Mouse (Mus musculus): ENCODE results near the gene Dclk2. TPM values are rescaled to one million over a fixed set of nuclear protein-coding genes. Genes with fewer than 3 reads are reported as not detected.

Gene Dclk2
- total and polyA plus RNA-seq, 3 experiments, result under 0.01 to 0.17 TPM; not detected in 1

GRCm38 (mm10) chr3:86870952-86871351 is 49.7 kb downstream of the Dclk2 start:
- Histone ChIP-seq H3K9me3 (replicated peaks; ENCODE audit: insufficient read depth, low read length) (no peaks in the 10 kb centered on the region), H3K79me2 (ENCODE audit: control insufficient read depth, insufficient read depth, low read length, poor library complexity) (no peaks in the 10 kb centered on the region)
- no peak for TF ChIP-seq SMC3 (IDR thresholded peaks at IDR 0.05; ENCODE audit: low read depth, low read length)
- no peak for TF ChIP-seq MYB (IDR thresholded peaks at IDR 0.05; ENCODE audit: low read depth, low read length)
- no peak for TF ChIP-seq RAD21 (IDR thresholded peaks at IDR 0.05; ENCODE audit: low read depth, low read length)
- TF ChIP-seq TCF12 (IDR thresholded peaks at IDR 0.05; ENCODE audit: low read depth, low read length), result no peak

GRCm38 (mm10) chr3:86870411-86870810 is 50.2 kb downstream of the Dclk2 start:
- no peak overlapping the region for H3K4me3 ChIP-seq (ENCODE audit: control insufficient read depth in 1 of 2, insufficient read depth in 1 of 2, low read depth in 2 of 2, low read length in 2 of 2)
- H3K27ac ChIP-seq (ENCODE audit: control insufficient read depth, low read depth, low read length), result no peak overlapping the region
- TF ChIP-seq MAFK (IDR thresholded peaks at IDR 0.05; ENCODE audit: borderline replicate concordance, low read depth, low read length) (no peak), HCFC1 (IDR thresholded peaks at IDR 0.05; ENCODE audit: low read depth, low read length) (no peak), ZC3H11A (IDR thresholded peaks at IDR 0.05; ENCODE audit: low read depth, low read length) (no peak), MAX (IDR thresholded peaks at IDR 0.05; ENCODE audit: low read length) (no peak), POLR2A (IDR thresholded peaks at IDR 0.05; ENCODE audit: control insufficient read depth in 1 of 2, insufficient read depth in 1 of 2, low read depth in 1 of 2, low read length in 2 of 2, poor library complexity in 1 of 2) (no peak), CHD2 (IDR thresholded peaks at IDR 0.05; ENCODE audit: low read length) (no peak), SMC3 (IDR thresholded peaks at IDR 0.05; ENCODE audit: low read depth, low read length) (no peak), MAZ (IDR thresholded peaks at IDR 0.05; ENCODE audit: low read depth, low read length) (no peak), ZNF384 (IDR thresholded peaks at IDR 0.05; ENCODE audit: low read depth, low read length) (no peak), MYC (IDR thresholded peaks at IDR 0.05; ENCODE audit: low read depth, low read length) (no peak), JUND (IDR thresholded peaks at IDR 0.05; ENCODE audit: low read depth, low read length) (no peak), MYB (IDR thresholded peaks at IDR 0.05; ENCODE audit: low read depth, low read length) (no peak), BHLHE40 (IDR thresholded peaks at IDR 0.05; ENCODE audit: borderline replicate concordance, low read depth, low read length) (no peak), TBP (IDR thresholded peaks at IDR 0.05; ENCODE audit: low read depth, low read length) (no peak), ETS1 (IDR thresholded peaks at IDR 0.05; ENCODE audit: low read depth, low read length) (no peak), E2F4 (IDR thresholded peaks at IDR 0.05; ENCODE audit: borderline replicate concordance, low read depth, low read length) (no peak), NELFE (IDR thresholded peaks at IDR 0.05; ENCODE audit: low read depth, low read length) (no peak), USF2 (IDR thresholded peaks at IDR 0.05; ENCODE audit: borderline replicate concordance in 1 of 2, insufficient read depth in 1 of 2, low read depth in 1 of 2, low read length in 2 of 2) (no peak), TCF12 (IDR thresholded peaks at IDR 0.05; ENCODE audit: low read depth, low read length) (no peak)
- H3K79me2 ChIP-seq (ENCODE audit: control insufficient read depth, insufficient read depth, low read length, poor library complexity), result no peaks in the 10 kb centered on the region
- H3K9me3 ChIP-seq (replicated peaks; ENCODE audit: insufficient read depth, low read length), result no peaks in the 10 kb centered on the region
- DNase-seq (ENCODE audit: low read depth, low spot score), result no peak
- H3K27me3 ChIP-seq (ENCODE audit: control insufficient read depth in 1 of 2, insufficient read depth in 2 of 2, low read length in 2 of 2), result no peaks in the 10 kb centered on the region; a peak in 3 of 4 replicates
- H3K4me1 ChIP-seq (ENCODE audit: control insufficient read depth in 1 of 2, insufficient read depth in 2 of 2, low read length in 2 of 2), result no peaks in the 10 kb centered on the region
- no peaks in the 10 kb centered on the region for H3K36me3 ChIP-seq (ENCODE audit: control insufficient read depth in 1 of 2, insufficient read depth in 2 of 2, low read length in 2 of 2)
- H3K9ac ChIP-seq (ENCODE audit: control insufficient read depth, low read depth, low read length, poor library complexity, severe bottlenecking), result no peak overlapping the region

More at GRCm38 (mm10) chr3:86870952-86871351, 49.7 kb downstream of the Dclk2 start:
- H3K9ac ChIP-seq (ENCODE audit: control insufficient read depth, low read depth, low read length, poor library complexity, severe bottlenecking), result no peak overlapping the region
- H3K4me1 ChIP-seq (ENCODE audit: control insufficient read depth in 1 of 2, insufficient read depth in 2 of 2, low read length in 2 of 2), result no peaks in the 10 kb centered on the region
- no peak for DNase-seq (ENCODE audit: low read depth, low spot score)
- no peaks in the 10 kb centered on the region; a peak in 3 of 4 replicates for H3K27me3 ChIP-seq (ENCODE audit: control insufficient read depth in 1 of 2, insufficient read depth in 2 of 2, low read length in 2 of 2)
- H3K27ac ChIP-seq (ENCODE audit: control insufficient read depth, low read depth, low read length), result no peak overlapping the region
- no peak overlapping the region for H3K4me3 ChIP-seq (ENCODE audit: control insufficient read depth in 1 of 2, insufficient read depth in 1 of 2, low read depth in 2 of 2, low read length in 2 of 2)
- H3K36me3 ChIP-seq (ENCODE audit: control insufficient read depth in 1 of 2, insufficient read depth in 2 of 2, low read length in 2 of 2), result no peaks in the 10 kb centered on the region
